Mouse (Mus musculus) bone marrow macrophage, adult 2 months (primary cell): ENCODE measurements at regions not wholly inside any gene's neighbourhood (a gene's known extent, or its start where the extent isn't known, plus 50 kb on each side); places are given as distances from the start of the nearest gene placed in this dataset.

Experiments used
- CTCF ChIP-seq: IDR thresholded peaks from 2 replicates; pipeline ENCODE4 v1.5.1; 2012; ENCODE audit warnings: low read depth, mild to moderate bottlenecking, low read length, moderate library complexity
- POLR2A ChIP-seq: IDR thresholded peaks from 2 replicates; pipeline ENCODE4 v1.6.1; 2012; ENCODE audit warnings: mild to moderate bottlenecking, low read depth, low read length, borderline replicate concordance

- TF ChIP-seq POLR2A (no peak), CTCF (no peak)
Measured at GRCm38 (mm10) chr2:17830216-17830615, 99.0 kb upstream of the Nebl start.
